Mouse (Mus musculus) embryonic facial prominence, embryonic 10.5 days (tissue): Measurements from ENCODE around the gene Siae. TPM values are rescaled to one million over a fixed set of nuclear protein-coding genes. Genes with fewer than 3 reads are reported as not detected.

Experiments
- DNase-seq: peaks from one replicate; pipeline ENCODE4 v3.0.0-alpha.2; 2017; ENCODE audit warnings: low spot score
- H3K27ac ChIP-seq: fragments of 300-500 bp; sonication (generic); replicated peaks from 2 replicates; pipeline ENCODE4 v1.5.1; 2016; ENCODE audit warnings: mild to moderate bottlenecking
- H3K27me3 ChIP-seq: fragments of 300-500 bp; sonication (generic); replicated peaks from 2 replicates; pipeline ENCODE4 v1.6.1; 2016; ENCODE audit warnings: low read depth, mild to moderate bottlenecking; ENCODE audit not compliant: poor library complexity, severe bottlenecking
- H3K36me3 ChIP-seq: fragments of 300-500 bp; sonication (generic); replicated peaks from 2 replicates; pipeline ENCODE4 v1.6.1; 2016; ENCODE audit warnings: mild to moderate bottlenecking, moderate library complexity
- H3K4me1 ChIP-seq: fragments of 300-500 bp; sonication (generic); 2 replicates; pipeline ENCODE4 v1.6.1; 2016
- H3K4me3 ChIP-seq: fragments of 300-500 bp; sonication (generic); 2 replicates; pipeline ENCODE4 v1.5.1; 2016; ENCODE audit warnings: mild to moderate bottlenecking, moderate library complexity
- H3K9me3 ChIP-seq: fragments of 300-500 bp; sonication (generic); 2 replicates; pipeline ENCODE4 v1.6.1; 2016; ENCODE audit warnings: mild to moderate bottlenecking
- WGBS: fragments of 180-500 bp; shearing (Covaris S2); methylation state at CpG from one replicate; pipeline ENCODE4 v1.1.7; 2016; 5-methylcytosine and 5-hydroxymethylcytosine counted together
- polyA plus RNA-seq: library from polyadenylated mRNA; unstranded; fragments of >200 nt; fragmentation: Nextera tagmentation; extraction: Ambion mirVana; gene quantifications from 2 replicates; pipeline ENCODE4 v1.2.1, GENCODE M21; 2016

Siae gene
- polyA plus RNA-seq, 1 experiment from 2014 or later = 4.8 TPM

DNA sequence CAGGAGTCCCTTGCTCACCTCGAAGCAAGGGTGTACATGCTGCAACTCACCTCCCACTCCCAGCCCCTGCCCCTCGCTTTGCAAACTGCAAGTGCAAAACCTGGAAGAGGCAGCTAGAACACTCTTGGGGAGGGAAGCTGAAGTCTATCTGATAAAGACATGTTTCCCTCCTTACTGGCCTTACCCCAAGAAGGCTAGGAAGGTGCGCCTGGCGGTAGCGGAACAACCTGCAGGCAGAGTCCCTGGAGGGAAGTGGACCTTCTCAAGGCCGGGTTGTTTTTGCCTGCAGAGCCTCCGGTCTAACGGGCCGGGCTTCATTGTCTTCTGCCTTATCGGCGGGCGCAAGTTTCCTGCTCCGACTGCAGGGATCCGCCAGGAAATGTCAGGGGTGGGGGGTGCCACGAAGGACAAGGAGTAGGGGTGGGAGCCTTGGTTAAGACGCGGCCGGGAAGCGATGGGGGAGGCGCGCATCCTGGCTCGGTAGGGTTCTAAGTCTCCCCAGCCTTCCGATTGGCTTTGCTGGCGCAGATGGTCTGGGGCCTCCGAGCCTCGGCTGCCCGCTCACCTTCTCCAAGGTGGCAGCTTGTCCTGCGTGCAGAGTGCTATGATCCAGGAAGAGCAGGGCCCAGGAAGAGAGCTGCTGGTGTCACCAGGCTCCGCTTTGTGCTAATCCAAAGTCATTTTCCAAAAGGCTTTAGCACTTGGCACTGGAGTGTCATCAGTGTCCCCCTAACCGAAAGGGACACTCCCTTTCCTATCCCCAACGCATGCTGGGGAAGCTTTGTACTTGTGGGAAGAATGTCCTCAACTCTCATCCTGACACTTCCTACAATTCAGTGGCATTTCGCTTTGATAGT is 25.2 kb upstream of the Siae start:
- peaks cover 43% of the 10 kb centered on the region for H3K4me1 ChIP-seq
- no peaks in the 10 kb centered on the region for H3K9me3 ChIP-seq
- DNase-seq = peak; percentile 63
- WGBS = under 1% methylated on average over 32 of the region's 32 CpGs
- peak overlapping the region; percentile 41 for H3K27ac ChIP-seq
- H3K4me3 ChIP-seq = peak overlapping the region; percentile 52
- H3K36me3 ChIP-seq = peaks cover 13% of the 10 kb centered on the region
- H3K27me3 ChIP-seq = peaks cover 91% of the 10 kb centered on the region

DNA sequence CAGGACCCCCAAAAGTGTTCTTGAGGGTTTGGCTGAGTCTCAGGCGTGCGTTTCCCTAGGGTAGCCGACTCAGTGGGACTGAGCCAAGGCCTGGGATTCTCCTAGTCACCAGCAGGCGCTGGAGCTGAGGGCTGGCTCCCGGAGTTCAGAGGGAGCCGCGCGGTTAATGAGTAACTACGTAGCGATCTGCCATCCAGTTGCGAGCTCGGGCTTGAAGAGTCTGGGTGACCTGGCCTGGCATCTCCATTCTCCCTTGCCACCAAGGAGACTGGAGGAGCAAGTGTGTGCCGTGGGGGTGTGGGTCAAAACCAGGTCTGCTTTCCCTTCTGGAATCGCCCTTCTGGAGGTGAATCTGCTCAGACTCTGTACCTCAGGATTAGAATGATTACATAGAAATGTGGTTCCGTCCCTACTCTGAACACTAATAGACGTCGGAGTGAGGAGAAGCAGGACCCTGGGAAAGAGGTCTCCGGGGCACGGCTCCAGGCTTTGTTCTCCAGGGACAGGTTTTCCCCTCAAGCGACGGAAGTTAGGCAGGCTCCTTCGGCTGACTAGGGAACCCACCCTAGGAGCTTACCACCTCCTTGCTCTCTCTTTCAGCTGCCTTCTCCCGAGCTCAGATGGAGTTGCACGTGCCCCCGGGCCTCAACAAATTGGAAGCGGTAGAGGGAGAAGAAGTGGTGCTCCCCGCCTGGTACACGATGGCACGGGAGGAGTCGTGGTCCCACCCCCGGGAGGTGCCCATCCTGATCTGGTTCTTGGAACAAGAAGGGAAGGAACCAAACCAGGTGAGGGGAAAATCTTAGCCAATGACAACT is 24.4 kb upstream of the Siae start:
- peak overlapping the region; percentile 41 for H3K27ac ChIP-seq
- no peaks in the 10 kb centered on the region for H3K9me3 ChIP-seq
- WGBS = under 1% methylated on average over 31 of the region's 31 CpGs
- H3K27me3 ChIP-seq = peaks cover 82% of the 10 kb centered on the region
- peak overlapping the region; percentile 52 for H3K4me3 ChIP-seq
- peaks cover 43% of the 10 kb centered on the region for H3K4me1 ChIP-seq
- DNase-seq = peak; percentile 73
- peaks cover 5% of the 10 kb centered on the region; the same call in 1 of the 2 replicates for H3K36me3 ChIP-seq

DNA sequence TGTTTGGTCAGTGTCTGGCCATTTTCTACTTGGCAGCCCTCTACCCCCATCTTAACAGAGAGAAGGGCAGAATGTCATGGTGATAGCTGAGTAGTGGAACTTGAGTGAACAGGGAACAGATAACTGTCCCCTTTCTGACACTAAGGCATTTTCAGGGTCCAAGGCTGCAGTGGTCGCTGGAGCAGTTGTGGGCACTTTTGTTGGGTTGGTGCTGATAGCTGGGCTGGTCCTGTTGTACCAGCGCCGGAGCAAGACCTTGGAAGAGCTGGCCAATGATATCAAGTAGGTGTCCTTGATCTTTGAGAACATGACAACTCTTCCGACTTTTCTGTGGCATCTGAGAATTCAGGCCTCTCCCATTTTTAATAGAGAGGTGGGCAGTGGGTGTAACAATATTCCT is 18.6 kb upstream of the Siae start:
- no peak overlapping the region for H3K4me3 ChIP-seq
- 85% methylated on average over 4 of the region's 4 CpGs for WGBS
- no peaks in the 10 kb centered on the region for H3K9me3 ChIP-seq
- DNase-seq = no peak
- H3K27ac ChIP-seq = no peak overlapping the region
- peaks cover 13% of the 10 kb centered on the region for H3K4me1 ChIP-seq
- peaks cover 62% of the 10 kb centered on the region for H3K27me3 ChIP-seq
- no peaks in the 10 kb centered on the region for H3K36me3 ChIP-seq

DNA sequence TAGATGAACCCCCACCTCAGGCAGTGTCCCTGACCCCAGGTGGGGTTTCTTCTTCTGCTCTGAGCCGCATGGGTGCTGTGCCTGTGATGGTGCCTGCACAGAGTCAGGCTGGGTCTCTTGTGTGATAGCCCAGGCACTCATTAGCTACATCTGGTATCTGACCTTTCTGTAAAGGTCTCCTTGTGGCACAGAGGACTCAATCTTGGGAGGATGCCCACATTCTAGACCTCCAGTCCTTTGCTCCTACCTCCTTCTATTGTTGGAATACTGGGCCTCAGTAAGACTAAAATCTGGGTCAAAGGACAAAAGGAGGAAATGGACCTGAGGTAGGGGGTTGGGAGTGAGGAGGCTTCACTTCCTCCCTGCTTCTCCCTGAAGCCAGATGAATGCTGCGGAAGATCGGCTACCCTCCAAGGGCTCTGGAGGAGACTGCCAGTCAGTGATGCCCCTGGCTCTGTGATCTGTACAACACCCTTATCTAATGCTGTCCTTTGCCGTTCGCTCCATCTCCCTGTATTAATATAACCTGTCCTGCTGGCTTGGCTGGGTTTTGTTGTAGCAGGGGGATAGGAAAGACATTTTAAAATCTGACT is 17.7 kb upstream of the Siae start:
- 54% methylated on average over 5 of the region's 5 CpGs for WGBS

DNA sequence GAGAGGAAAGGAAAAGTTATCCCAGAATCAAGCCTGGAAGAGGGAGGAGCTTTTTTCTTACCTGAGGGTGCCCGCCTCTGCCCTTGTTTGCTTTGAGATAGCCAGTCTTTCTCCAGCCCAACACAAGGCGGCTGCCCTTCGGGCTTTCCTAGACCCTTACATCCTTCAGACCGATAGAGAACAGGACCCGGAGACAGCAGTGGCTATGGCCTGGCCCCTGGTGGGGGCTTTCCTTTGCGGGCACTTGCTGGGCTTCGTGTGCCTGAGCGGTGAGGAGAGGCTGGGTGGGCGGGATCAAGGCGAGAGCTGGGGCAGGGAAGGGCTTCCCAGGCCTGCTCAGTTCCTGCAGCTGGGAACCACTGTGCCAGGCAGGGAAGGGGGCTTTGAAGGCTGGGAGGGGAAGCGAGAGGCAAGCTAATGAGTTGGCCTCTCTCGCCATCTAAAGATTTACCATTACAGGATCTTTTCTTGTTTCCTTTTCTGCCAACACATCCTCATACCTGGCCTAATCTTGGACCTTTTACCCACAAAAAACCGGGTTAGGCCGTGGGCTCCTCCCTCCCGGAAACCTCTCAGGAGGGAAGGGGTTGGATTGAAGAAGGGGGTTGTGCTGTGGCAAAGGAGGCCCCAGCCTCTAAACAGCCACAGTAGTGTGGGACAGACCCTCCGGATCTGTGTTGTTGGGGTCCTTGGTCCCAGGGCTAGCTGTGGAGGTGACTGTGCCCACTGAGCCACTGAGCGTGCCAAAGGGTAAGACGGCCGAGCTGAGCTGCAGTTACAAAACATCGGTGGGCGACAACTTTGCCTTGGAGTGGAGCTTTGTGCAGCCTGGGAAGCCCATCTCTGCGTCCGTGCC is 16.1 kb upstream of the Siae start, which contains the start of gene Vsig2:
Gene Vsig2, plus strand, starts transcription at position 86 of the 856 bp plus-strand sequence.
- DNase-seq = no peak
- WGBS = 43% methylated on average over 23 of the region's 23 CpGs
- H3K36me3 ChIP-seq = no peaks in the 10 kb centered on the region
- H3K4me1 ChIP-seq = peaks cover 18% of the 10 kb centered on the region
- H3K9me3 ChIP-seq = no peaks in the 10 kb centered on the region
- H3K4me3 ChIP-seq = no peak within 1 kb of the TSS
- peaks cover 65% of the 10 kb centered on the region for H3K27me3 ChIP-seq
- no peak within 1 kb of the TSS for H3K27ac ChIP-seq

More for the DNA sequence above, 17.7 kb upstream of the Siae start:
- Histone ChIP-seq H3K36me3 (no peaks in the 10 kb centered on the region), H3K9me3 (no peaks in the 10 kb centered on the region), H3K4me3 (no peak overlapping the region), H3K4me1 (peaks cover 14% of the 10 kb centered on the region), H3K27me3 (peaks cover 62% of the 10 kb centered on the region), H3K27ac (no peak overlapping the region)
- DNase-seq = no peak

DNA sequence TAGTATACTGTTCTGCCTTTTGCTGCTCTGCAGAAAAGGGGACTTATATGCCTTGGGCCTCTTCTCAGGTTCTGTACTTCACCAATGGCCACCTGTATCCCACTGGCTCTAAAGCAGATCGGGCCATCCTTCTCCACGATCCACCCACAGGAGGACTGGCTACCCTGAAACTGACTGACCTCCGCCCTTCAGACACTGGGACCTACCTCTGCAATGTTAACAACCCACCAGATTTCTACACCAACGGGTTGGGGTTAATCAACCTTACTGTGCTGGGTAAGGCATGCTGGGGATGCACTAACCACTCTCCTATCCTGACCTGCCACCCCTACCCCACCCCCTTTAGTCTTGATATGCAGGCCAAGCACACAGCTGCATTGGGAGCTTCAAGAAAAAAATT is 15.3 kb upstream of the Siae start:
- H3K36me3 ChIP-seq = no peaks in the 10 kb centered on the region
- H3K4me3 ChIP-seq = no peak overlapping the region
- H3K9me3 ChIP-seq = no peaks in the 10 kb centered on the region
- no peak overlapping the region for H3K27ac ChIP-seq
- H3K27me3 ChIP-seq = peaks cover 71% of the 10 kb centered on the region
- H3K4me1 ChIP-seq = peaks cover 26% of the 10 kb centered on the region
- WGBS = 92% methylated on average over 4 of the region's 4 CpGs
- no peak for DNase-seq

DNA sequence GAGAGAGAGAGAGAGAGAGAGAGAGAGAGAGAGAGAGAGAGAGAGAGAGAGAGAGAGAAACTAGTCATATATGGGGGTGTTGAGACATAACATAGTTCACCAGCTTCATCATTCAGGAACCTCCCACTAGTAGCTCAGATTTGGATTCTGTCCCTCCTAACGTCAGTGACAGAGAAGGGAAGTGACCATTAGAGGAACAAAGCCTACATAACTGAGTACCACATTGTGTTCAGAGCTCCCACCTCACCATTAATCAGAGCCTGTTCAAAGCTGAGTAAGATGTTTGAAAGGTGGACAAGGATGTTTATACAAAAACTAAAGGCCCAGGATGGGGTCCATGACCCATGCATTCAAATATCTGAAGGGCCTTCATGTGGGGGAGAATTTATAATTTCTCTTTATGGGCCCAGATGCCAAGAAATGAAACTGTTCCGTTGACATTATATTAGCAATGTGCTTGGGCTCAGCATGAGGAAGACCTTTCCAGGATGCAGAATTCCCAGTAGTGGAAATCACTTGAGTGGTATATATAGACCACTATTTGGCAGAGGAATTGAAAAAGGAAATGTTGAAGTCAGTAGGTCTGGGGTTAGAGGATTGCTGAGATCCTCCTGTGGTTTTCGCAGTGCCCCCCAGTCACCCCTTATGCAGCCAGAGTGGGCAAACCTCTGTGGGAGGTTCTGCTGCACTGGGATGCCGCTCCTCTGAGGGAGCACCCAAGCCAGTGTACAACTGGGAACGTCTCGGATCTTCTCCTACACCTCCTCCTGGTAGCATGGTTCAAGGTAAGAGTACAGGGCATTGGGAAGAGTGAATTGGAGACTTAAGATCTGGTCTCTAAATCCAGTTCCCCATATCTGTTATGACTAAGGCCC is 14.6 kb upstream of the Siae start:
- Histone ChIP-seq H3K9me3 (no peaks in the 10 kb centered on the region), H3K36me3 (no peaks in the 10 kb centered on the region), H3K27me3 (peaks cover 78% of the 10 kb centered on the region), H3K4me3 (no peak overlapping the region), H3K27ac (no peak overlapping the region), H3K4me1 (peaks cover 33% of the 10 kb centered on the region)
- DNase-seq = no peak
- 86% methylated on average over 6 of the region's 6 CpGs for WGBS

DNA sequence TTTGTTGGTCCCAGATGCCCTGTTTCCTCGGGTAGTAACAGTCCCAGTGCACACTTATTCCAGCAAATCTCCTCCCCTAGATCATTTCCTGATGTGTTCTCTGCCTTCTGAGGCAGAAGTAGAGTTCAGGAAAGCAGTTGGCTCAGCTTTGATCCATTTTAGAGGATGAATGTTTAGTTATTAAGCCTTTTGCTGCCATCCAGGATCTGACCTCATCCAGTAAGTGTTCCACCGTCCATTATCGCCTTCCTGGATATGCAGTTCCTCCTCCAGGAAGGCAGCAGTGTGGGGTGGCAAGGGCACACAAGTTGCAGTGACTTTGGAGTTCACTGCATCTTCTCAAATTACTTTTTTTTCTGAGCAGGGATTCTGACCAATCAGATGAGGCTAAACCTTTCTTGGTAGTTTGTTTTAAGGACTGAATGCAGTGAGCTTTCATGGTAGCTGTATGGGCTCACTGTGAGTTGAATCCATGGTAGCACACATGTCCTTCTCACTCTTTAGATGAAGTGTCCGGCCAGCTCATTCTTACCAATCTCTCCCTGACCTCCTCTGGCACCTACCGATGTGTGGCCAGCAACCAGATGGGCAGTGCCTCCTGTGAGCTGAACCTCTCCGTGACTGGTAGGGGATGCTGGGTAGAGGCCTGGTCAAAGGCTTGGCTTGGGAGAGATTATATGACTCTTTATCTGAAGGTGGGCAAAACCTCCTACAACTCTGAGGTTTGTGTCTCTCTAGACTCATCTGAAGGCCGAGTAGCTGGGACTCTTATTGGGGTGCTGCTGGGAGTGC is 13.5 kb upstream of the Siae start:
- H3K27ac ChIP-seq = no peak overlapping the region
- DNase-seq = no peak
- peaks cover 89% of the 10 kb centered on the region for H3K27me3 ChIP-seq
- no peak overlapping the region for H3K4me3 ChIP-seq
- H3K36me3 ChIP-seq = no peaks in the 10 kb centered on the region
- no peaks in the 10 kb centered on the region for H3K9me3 ChIP-seq
- WGBS = 71% methylated on average over 7 of the region's 7 CpGs
- H3K4me1 ChIP-seq = peaks cover 34% of the 10 kb centered on the region

DNA sequence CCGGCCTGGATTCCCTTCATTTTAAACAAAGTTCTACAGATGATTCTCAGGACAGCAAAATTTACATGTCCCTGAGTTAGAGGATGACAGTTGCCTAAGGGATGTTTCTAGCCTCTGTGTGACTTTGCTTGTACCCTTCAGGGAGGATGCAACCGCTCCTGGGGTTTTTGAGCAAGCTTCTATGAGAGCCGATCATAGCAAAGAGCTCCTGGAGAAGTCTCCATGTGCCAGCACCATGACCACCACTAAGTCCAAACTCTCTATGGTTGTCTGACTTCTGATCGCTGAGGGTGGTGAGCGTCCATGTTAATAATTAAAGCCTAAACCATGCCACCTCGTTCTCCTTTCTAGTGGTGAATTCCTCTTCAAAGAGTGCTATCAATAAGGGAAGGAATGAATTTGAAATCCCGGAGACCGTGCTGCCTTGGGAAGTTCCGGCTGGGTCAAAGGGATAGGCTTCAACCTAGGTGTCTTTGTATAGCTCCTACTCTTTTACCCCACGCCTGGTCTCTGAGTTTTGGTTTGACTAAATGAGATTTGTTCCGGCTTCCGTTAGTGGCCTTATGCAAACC is 11.5 kb upstream of the Siae start:
- Histone ChIP-seq H3K9me3 (no peaks in the 10 kb centered on the region), H3K36me3 (no peaks in the 10 kb centered on the region), H3K4me1 (peaks cover 27% of the 10 kb centered on the region), H3K4me3 (peak overlapping the region; percentile 44), H3K27ac (no peak overlapping the region), H3K27me3 (peaks cover 90% of the 10 kb centered on the region)
- 26% methylated on average over 12 of the region's 12 CpGs for WGBS
- DNase-seq = no peak

DNA sequence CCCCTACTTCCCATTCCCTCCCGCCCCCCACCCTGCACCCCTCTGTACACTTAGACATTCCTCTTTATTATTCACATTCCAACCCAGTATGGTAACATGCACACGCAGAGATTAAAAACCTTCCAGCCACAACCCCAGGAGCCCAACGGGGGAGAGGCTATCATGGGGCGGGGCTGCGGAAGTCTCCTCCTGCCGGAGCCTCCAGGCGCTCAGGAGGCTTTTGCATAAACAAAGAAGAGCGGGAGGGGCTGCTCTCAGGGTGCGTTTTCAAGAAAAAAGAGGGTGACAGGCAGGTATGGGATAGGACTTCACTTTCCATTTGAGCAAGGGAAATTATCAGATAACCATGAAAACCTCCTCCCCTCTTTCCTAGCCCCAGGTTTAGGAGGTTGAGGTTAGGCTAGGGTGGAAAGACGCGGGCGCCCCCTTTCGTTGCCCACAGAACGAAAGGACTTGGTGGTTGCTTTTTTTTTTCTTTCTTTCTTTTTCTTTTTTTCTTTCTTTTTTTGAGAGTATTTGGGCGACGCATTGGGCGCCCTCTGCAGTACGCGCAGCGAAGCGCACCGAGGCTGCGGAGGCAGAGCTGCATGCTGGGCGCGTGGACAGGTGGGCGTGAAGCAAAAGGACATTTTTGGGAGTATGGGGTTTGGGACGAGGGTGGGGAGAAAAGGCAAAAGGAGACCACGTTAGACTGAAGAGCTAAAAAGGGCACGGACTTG is 10.9 kb upstream of the Siae start:
- Histone ChIP-seq H3K4me1 (peaks cover 22% of the 10 kb centered on the region), H3K27me3 (peaks cover 90% of the 10 kb centered on the region), H3K4me3 (peak overlapping the region; percentile 44), H3K27ac (no peak overlapping the region), H3K9me3 (no peaks in the 10 kb centered on the region), H3K36me3 (no peaks in the 10 kb centered on the region)
- peak; percentile 74 for DNase-seq
- WGBS = 1% methylated on average over 29 of the region's 29 CpGs
